Mouse (Mus musculus) intestine, embryonic 16.5 days (tissue): ENCODE results near the gene Txndc17. TPM values are rescaled to one million over a fixed set of nuclear protein-coding genes. Genes with fewer than 3 reads are reported as not detected.
"Not testable (repeated sequence)": the region's sequence is repeated elsewhere in the genome, so short reads cannot be mapped to it uniquely, and the experiment has no call there.

Experiments used
- ATAC-seq: fragments of 200-750 bp; cut with Nextera tagmentation; 2 replicates; pipeline ENCODE4 v1.8.0; 2017; ENCODE audit warnings: moderate TSS enrichment, moderate library complexity
- H3K27ac ChIP-seq: fragments of 300-500 bp; sonication (generic); 2 replicates; pipeline ENCODE4 v1.5.1; 2014; ENCODE audit warnings: mild to moderate bottlenecking, low read length
- H3K27me3 ChIP-seq: fragments of 300-500 bp; sonication (generic); replicated peaks from 2 replicates; pipeline ENCODE4 v1.6.1; 2014; ENCODE audit warnings: low read length, control low read depth, mixed read lengths; ENCODE audit not compliant: control insufficient read depth, insufficient read depth
- H3K36me3 ChIP-seq: fragments of 300-500 bp; sonication (generic); 2 replicates; pipeline ENCODE4 v1.6.1; 2014; ENCODE audit warnings: low read length, control low read depth; ENCODE audit not compliant: control insufficient read depth, insufficient read depth
- H3K4me1 ChIP-seq: fragments of 300-500 bp; sonication (generic); 2 replicates; pipeline ENCODE4 v1.6.1; 2014; ENCODE audit warnings: low read length, control low read depth, mixed read lengths; ENCODE audit not compliant: control insufficient read depth, insufficient read depth
- H3K4me2 ChIP-seq: fragments of 300-500 bp; sonication (generic); 2 replicates; pipeline ENCODE4 v1.6.1; 2014; ENCODE audit warnings: low read depth, low read length, control low read depth
- H3K4me3 ChIP-seq: fragments of 300-500 bp; sonication (generic); 2 replicates; pipeline ENCODE4 v1.5.1; 2014; ENCODE audit warnings: mild to moderate bottlenecking, low read length
- H3K9ac ChIP-seq: fragments of 300-500 bp; sonication (generic); 2 replicates; pipeline ENCODE4 v1.6.1; 2014; ENCODE audit warnings: low read depth, low read length
- H3K9me3 ChIP-seq: fragments of 300-500 bp; sonication (generic); 2 replicates; pipeline ENCODE4 v1.6.1; 2016; ENCODE audit warnings: low read length, control low read depth; ENCODE audit not compliant: control insufficient read depth
- WGBS: fragments of 180-500 bp; shearing (Covaris S2); extraction: QIAGEN DNeasy Blood & Tissue Kit; methylation state at CpG from one replicate; pipeline ENCODE4 v1.1.7; 2014; 5-methylcytosine and 5-hydroxymethylcytosine counted together
- polyA plus RNA-seq: library from polyadenylated mRNA; unstranded; fragments of >200 nt; fragmentation: Nextera tagmentation; extraction: Ambion mirVana; gene quantifications from 2 replicates; pipeline ENCODE4 v1.2.1, GENCODE M21; 2015

The Txndc17 gene
- polyA plus RNA-seq: 423 and 443 TPM in 2 replicates

DNA sequence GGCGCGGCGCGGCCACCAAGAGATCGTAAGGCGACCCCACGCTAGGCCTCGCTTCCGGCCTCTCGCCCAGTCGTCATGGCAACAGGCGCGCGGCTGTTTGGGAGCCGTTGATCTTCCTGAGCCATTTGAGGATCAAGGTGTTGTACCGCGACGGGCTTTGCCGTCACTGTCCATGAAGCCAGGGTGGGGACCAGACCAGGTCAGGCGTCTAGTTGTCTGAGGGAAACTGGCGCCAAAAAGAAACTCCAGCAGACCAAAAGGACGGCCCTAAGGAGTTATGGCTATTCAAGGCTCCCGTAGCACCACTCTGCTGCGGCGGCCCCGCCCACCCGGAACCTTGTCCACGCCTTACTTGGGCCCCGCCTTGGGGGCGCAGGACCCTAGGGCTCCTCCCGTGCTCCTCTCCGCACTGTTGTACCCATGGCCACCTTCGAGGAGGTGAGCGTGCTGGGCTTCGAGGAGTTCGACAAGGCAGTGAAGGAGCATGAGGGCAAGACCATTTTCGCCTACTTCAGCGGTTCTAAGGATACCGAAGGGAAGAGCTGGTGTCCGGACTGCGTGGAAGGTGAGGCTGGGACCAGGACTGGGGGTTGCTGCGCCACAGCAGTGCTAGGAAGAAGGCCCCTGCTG, at the start of gene Txndc17, which contains the start of gene 4933427D14Rik:
TSS of gene Txndc17 (plus strand) at position 344 of the 630 bp plus-strand sequence.
TSS of gene 4933427D14Rik (minus strand) at position 256 of the 630 bp plus-strand sequence.
- peak; percentile 96 for ATAC-seq
- WGBS: under 1% methylated on average over 42 of the region's 42 CpGs
- Histone ChIP-seq H3K4me1 (peaks cover 12% of the 10 kb centered on the region), H3K9me3 (no peaks in the 10 kb centered on the region), H3K9ac (peak within 1 kb of the TSS; percentile 78), H3K36me3 (peaks cover 9% of the 10 kb centered on the region; the same call in 1 of the 2 replicates), H3K27ac (peak within 1 kb of the TSS; percentile 71), H3K4me3 (peak within 1 kb of the TSS; percentile 89), H3K4me2 (peak within 1 kb of the TSS; percentile 93), H3K27me3 (no peaks in the 10 kb centered on the region)

DNA sequence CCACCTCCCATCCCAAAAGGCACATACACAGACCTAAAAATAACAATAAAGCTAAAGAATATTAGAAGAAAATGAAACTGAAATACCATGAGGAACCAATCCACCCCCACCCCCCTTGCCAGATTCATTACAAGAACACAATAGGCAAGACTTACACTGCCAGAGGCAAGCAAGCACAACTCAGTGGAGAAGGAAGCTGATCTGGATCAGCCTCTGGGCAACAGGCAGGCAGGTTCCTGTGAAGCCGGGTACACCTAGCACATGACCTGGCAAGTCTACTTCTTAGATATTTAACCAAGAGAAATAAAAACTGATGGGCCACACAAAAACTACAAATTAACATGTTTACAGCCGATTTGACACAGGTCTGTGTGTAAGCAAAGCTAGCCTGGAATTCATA, 44.1 kb upstream of the Txndc17 start:
- Histone ChIP-seq H3K4me3 (no peak overlapping the region), H3K27me3 (no peaks in the 10 kb centered on the region), H3K4me1 (no peaks in the 10 kb centered on the region), H3K36me3 (peaks cover 4% of the 10 kb centered on the region), H3K9ac (no peak overlapping the region), H3K4me2 (no peak overlapping the region), H3K9me3 (no peaks in the 10 kb centered on the region), H3K27ac (no peak overlapping the region)
- WGBS: 93% methylated on average over 2 of the region's 2 CpGs
- ATAC-seq: no peak

DNA sequence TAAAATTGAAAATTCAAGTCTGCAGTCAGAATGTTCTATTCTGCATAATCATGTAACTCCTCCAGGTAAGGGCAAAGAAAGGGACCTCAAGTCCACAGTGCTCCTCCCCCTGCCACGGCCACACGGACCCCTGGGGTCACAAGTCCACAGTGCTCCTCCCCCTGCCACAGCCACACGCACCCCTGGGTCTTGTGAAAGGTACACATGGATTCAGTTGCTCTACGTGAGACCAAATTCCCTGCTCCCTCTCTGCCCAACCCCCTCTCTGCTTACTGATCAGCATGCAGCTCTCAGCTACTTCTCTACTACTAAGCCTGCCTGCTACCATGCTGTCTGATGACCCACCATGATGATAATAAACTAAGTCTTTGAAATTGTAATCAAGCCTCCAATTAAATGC, 37.5 kb upstream of the Txndc17 start:
- no peaks in the 10 kb centered on the region for H3K4me1 ChIP-seq
- no peak overlapping the region for H3K9ac ChIP-seq
- WGBS: 80% methylated on average over 4 of the region's 4 CpGs
- no peaks in the 10 kb centered on the region for H3K9me3 ChIP-seq
- no peaks in the 10 kb centered on the region for H3K27me3 ChIP-seq
- ATAC-seq: no peak
- H3K27ac ChIP-seq: no peak overlapping the region
- no peaks in the 10 kb centered on the region; the same call in 1 of the 2 replicates for H3K36me3 ChIP-seq
- no peak overlapping the region for H3K4me3 ChIP-seq
- H3K4me2 ChIP-seq: no peak overlapping the region

DNA sequence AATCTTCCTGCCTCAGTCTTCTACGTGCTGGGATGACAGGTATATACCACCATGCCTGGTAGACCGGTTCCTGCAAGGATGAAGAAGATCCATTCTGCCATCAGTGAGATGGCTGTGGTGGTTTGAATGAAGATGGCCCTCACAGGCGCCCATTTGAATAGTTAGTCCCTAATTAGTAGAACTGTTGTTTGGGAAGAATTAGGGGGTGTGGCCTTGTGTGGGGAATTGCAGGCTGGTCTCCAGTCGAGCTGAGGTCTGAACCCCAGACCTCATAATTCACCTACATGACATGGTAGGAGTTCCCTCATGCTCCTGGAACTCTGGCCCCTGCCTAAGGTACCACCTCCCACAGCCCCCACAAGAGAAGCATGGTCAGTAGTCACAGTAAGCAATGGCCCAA, 35.4 kb upstream of the Txndc17 start:
- not testable (repeated sequence) for ATAC-seq, H3K27ac ChIP-seq, H3K4me2 ChIP-seq, H3K9ac ChIP-seq, H3K4me3 ChIP-seq, H3K27me3 ChIP-seq, H3K4me1 ChIP-seq, H3K36me3 ChIP-seq, H3K9me3 ChIP-seq
- WGBS: 70% methylated on average over 4 of the region's 4 CpGs

DNA sequence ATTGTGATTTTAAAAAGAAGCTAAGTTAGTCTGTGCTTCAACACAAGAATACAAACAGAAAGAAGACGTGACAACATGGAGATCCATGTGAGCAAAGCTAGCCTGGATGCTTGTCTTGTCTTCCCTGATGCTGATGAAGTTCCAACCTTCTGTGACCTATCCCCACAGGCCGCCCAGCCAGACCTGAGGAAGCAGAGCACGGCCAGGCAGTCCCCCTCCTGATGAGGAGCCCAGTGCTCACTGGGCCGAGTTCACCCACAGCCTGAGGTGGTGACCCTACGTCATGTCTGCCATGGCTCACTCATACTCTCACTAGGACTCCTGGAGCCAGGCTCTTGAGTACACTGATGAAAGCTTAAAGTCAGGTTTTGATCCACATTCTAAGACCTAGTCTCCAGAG, 33.8 kb upstream of the Txndc17 start:
- H3K9me3 ChIP-seq: no peaks in the 10 kb centered on the region
- H3K9ac ChIP-seq: no peak overlapping the region
- ATAC-seq: no peak
- H3K4me2 ChIP-seq: no peak overlapping the region
- 86% methylated on average over 5 of the region's 5 CpGs for whole genome bisulfite sequencing
- H3K4me1 ChIP-seq: no peaks in the 10 kb centered on the region
- no peak overlapping the region for H3K4me3 ChIP-seq
- no peak overlapping the region for H3K27ac ChIP-seq
- no peaks in the 10 kb centered on the region for H3K27me3 ChIP-seq
- peaks cover 4% of the 10 kb centered on the region; the same call in 1 of the 2 replicates for H3K36me3 ChIP-seq

DNA sequence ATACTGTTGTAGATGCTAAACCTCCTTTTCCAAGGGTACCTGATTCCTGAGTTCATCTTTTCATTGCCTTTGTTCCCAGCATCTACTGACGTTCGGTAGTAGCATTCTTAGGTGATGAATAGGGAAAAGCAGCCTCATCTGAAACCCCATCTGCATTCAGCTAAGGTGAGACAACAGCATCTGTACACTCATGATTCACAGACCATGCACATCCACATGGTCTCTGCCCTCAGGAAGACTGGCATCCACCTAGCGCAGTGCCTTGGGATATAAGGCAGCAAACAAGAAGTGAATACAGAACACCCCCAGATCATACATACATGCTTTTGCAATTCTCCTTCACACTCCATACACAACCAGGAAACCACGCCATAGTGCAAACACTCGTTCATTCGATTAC, 32.6 kb upstream of the Txndc17 start:
- Histone ChIP-seq H3K4me2 (no peak overlapping the region), H3K27ac (no peak overlapping the region), H3K9ac (no peak overlapping the region), H3K4me1 (no peaks in the 10 kb centered on the region), H3K4me3 (no peak overlapping the region), H3K9me3 (no peaks in the 10 kb centered on the region), H3K36me3 (peaks cover 4% of the 10 kb centered on the region; the same call in 1 of the 2 replicates), H3K27me3 (no peaks in the 10 kb centered on the region)
- WGBS: 94% methylated on average over 6 of the region's 6 CpGs
- ATAC-seq: no peak

DNA sequence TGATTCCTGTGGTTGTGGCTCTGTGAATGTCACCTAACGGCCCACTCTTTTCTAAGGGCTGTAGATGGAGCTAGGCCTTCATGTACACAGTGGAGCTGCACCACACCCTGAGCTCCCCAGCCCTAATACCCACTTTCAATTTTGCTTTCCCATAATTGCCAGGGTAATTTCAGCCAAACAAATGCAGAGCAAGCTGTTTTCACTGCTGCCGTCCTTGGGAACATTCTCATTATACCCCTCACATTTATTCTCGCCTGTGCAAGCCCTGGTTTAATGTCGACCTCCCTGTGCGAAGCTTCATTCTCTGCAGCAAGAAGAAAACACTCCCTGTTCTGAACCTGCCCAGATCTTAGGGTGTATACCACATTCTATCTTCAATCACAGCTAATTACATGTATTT, 31.4 kb upstream of the Txndc17 start:
- no peaks in the 10 kb centered on the region for H3K4me1 ChIP-seq
- H3K27me3 ChIP-seq: no peaks in the 10 kb centered on the region
- H3K4me2 ChIP-seq: no peak overlapping the region
- H3K27ac ChIP-seq: no peak overlapping the region
- H3K9ac ChIP-seq: no peak overlapping the region
- H3K36me3 ChIP-seq: peaks cover 4% of the 10 kb centered on the region; the same call in 1 of the 2 replicates
- H3K4me3 ChIP-seq: no peak overlapping the region
- H3K9me3 ChIP-seq: no peaks in the 10 kb centered on the region
- no peak for ATAC-seq
- WGBS: 87% methylated on average over 5 of the region's 5 CpGs

DNA sequence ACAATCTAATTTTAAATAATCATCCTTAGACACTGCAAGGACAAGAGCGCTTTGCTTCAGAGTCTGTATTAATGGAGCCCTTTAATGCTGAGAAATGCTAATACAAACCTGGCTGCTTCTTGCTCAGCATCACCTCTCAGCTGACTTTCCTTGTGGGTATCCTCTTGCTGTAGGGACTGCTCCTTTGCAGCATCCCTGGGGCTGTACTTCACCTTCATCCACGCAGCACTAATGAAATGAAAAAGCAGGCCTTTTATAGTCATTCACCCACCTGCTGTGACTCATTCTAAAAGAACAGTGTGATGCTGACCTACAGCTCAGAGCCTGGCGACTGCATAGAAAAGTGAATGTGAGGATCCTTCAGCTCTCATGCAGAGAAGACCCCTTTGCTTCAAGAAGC, 30.8 kb upstream of the Txndc17 start:
- no peak overlapping the region for H3K27ac ChIP-seq
- H3K4me3 ChIP-seq: no peak overlapping the region
- H3K4me1 ChIP-seq: no peaks in the 10 kb centered on the region
- H3K9ac ChIP-seq: no peak overlapping the region
- no peaks in the 10 kb centered on the region for H3K27me3 ChIP-seq
- peaks cover 4% of the 10 kb centered on the region; the same call in 1 of the 2 replicates for H3K36me3 ChIP-seq
- H3K4me2 ChIP-seq: no peak overlapping the region
- no peaks in the 10 kb centered on the region for H3K9me3 ChIP-seq
- ATAC-seq: no peak
- WGBS: 69% methylated on average over 3 of the region's 3 CpGs

DNA sequence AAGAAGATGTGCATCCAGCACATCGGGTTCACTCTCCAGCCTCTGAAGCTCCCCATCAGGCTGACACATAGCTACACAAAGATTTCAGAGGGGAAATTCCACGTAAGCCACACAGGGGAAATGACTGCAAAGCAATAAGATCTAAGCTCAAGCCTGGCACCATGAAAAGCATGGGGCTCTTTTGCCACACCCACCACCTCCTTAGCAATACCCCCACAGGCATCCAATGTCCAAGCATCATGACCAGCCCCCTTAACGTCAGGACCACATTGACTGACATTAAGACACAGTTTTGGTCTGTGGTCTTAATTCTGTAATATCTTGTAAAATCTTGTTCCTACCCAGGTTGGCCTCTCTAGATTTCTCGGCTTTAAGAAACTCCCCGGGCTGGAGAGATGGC, 26.8 kb upstream of the Txndc17 start:
- no peaks in the 10 kb centered on the region for H3K9me3 ChIP-seq
- no peak overlapping the region for H3K27ac ChIP-seq
- no peaks in the 10 kb centered on the region for H3K36me3 ChIP-seq
- H3K4me3 ChIP-seq: no peak overlapping the region
- ATAC-seq: no peak
- no peaks in the 10 kb centered on the region for H3K4me1 ChIP-seq
- 89% methylated on average over 5 of the region's 5 CpGs for WGBS
- no peak overlapping the region for H3K4me2 ChIP-seq
- H3K9ac ChIP-seq: no peak overlapping the region
- no peaks in the 10 kb centered on the region for H3K27me3 ChIP-seq

DNA sequence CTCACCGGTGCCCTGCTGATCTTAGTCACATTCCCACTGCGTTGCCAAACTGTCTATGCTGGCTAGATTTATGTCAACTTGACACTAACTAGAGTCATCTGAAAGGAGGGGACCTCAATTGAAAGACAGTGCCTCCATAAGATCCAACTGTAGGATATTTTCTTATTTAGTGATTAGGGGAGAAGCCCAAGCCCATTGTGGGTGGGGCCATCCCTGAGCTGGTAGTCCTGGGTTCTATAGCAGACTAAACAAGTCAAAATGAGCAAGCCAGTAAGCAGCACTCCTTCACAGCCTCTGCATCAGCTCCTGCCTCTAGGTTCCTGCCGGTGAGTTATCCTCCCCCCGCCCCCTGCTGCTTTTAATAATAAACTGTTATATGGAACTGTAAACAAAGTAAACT, 26.2 kb upstream of the Txndc17 start:
- ATAC-seq: no peak
- no peak overlapping the region for H3K4me3 ChIP-seq
- no peaks in the 10 kb centered on the region for H3K4me1 ChIP-seq
- no peaks in the 10 kb centered on the region for H3K36me3 ChIP-seq
- 83% methylated on average over 4 of the region's 4 CpGs for WGBS
- H3K9me3 ChIP-seq: no peaks in the 10 kb centered on the region
- H3K9ac ChIP-seq: no peak overlapping the region
- H3K27ac ChIP-seq: no peak overlapping the region
- H3K4me2 ChIP-seq: no peak overlapping the region
- H3K27me3 ChIP-seq: no peaks in the 10 kb centered on the region
